Comparison of ENCODE assay signal across 8 mouse cellular contexts in genomic region chr4:62998908-62999307, GRCm38 (mm10). TPM values are rescaled to one million over a fixed set of nuclear protein-coding genes. Genes with fewer than 3 reads are reported as not detected.
DNase-seq lines count a peak whose midpoint lies in the region; ATAC-seq lines count a peak whose summit lies in the region.

No protein-coding gene starts in this region.

- peaks cover 7% of the 10 kb centered on the region; the same call in 1 of the 2 replicates for H3K36me3 ChIP-seq in neural tube, embryonic 12.5 days
- no peaks in the 10 kb centered on the region for H3K36me3 ChIP-seq in forebrain, embryonic 14.5 days (ENCODE audit: control insufficient read depth, insufficient read depth, low read length)
- H3K36me3 ChIP-seq in hindbrain, embryonic 16.5 days (ENCODE audit: control insufficient read depth, insufficient read depth, low read length): no peaks in the 10 kb centered on the region

- H3K27me3 ChIP-seq in neural tube, embryonic 12.5 days (replicated peaks): no peaks in the 10 kb centered on the region
- no peaks in the 10 kb centered on the region for H3K27me3 ChIP-seq in forebrain, embryonic 14.5 days (replicated peaks; ENCODE audit: control insufficient read depth, insufficient read depth, low read length)
- H3K27me3 ChIP-seq in hindbrain, embryonic 16.5 days (replicated peaks; ENCODE audit: control insufficient read depth, insufficient read depth, low read length): no peaks in the 10 kb centered on the region

- H3K4me3 ChIP-seq in neural tube, embryonic 12.5 days: no peak overlapping the region
- H3K4me3 ChIP-seq in forebrain, embryonic 14.5 days (ENCODE audit: low read depth, low read length): no peak overlapping the region
- no peak overlapping the region for H3K4me3 ChIP-seq in hindbrain, embryonic 16.5 days (ENCODE audit: low read length)

- peaks cover 32% of the 10 kb centered on the region for H3K4me1 ChIP-seq in neural tube, embryonic 12.5 days
- peaks cover 11% of the 10 kb centered on the region for H3K4me1 ChIP-seq in forebrain, embryonic 14.5 days (ENCODE audit: control insufficient read depth, insufficient read depth, low read length)
- H3K4me1 ChIP-seq in hindbrain, embryonic 16.5 days (ENCODE audit: control insufficient read depth, insufficient read depth, low read depth, low read length): peaks cover 22% of the 10 kb centered on the region

- ATAC-seq in neural tube, embryonic 12.5 days (ENCODE audit: low FRiP score, low read depth): peak; percentile 28
- peak; percentile 43 for ATAC-seq in forebrain, embryonic 14.5 days
- ATAC-seq in hindbrain, embryonic 16.5 days: peak; percentile 48

- peak overlapping the region; percentile 4; the same call in 1 of the 2 replicates for H3K27ac ChIP-seq in neural tube, embryonic 12.5 days
- 0 out of 2 replicates have a peak overlapping the region, but pooled peaks have one; percentile 21 for H3K27ac ChIP-seq in forebrain, embryonic 14.5 days (ENCODE audit: low read depth, low read length)
- peak overlapping the region; percentile 60 for H3K27ac ChIP-seq in hindbrain, embryonic 16.5 days (ENCODE audit: low read depth, low read length)

- no peak for DNase-seq in neural tube, embryonic 10.5 days (ENCODE audit: extremely low spot score, low spot score)
- peak; percentile 65 for DNase-seq in forebrain, embryonic 14.5 days (ENCODE audit: low spot score)
- DNase-seq in lung, postnatal 10 days: peak; percentile 66
- DNase-seq in layer of hippocampus, adult 18-20 months (ENCODE audit: low spot score in 2 of 2): no peak
- no peak for DNase-seq in layer of hippocampus, adult 9-10 months (ENCODE audit: low spot score)
- no peak for DNase-seq in cerebellum, adult 9-11 months

- H3K9ac ChIP-seq in neural tube, embryonic 12.5 days: no peak overlapping the region
- no peak overlapping the region for H3K9ac ChIP-seq in forebrain, embryonic 14.5 days (ENCODE audit: low read length)
- no peak overlapping the region for H3K9ac ChIP-seq in hindbrain, embryonic 16.5 days (ENCODE audit: low read depth, low read length)

- H3K9me3 ChIP-seq in neural tube, embryonic 12.5 days: 0 out of 2 replicates have a peak, but pooled peaks cover 8% of the 10 kb centered on the region
- no peaks in the 10 kb centered on the region for H3K9me3 ChIP-seq in forebrain, embryonic 14.5 days (replicated peaks; ENCODE audit: control insufficient read depth, low read length)
- no peaks in the 10 kb centered on the region; the same call in 1 of the 2 replicates for H3K9me3 ChIP-seq in hindbrain, embryonic 16.5 days (ENCODE audit: control insufficient read depth, low read length)

- no peak overlapping the region for H3K4me2 ChIP-seq in neural tube, embryonic 12.5 days (replicated peaks)
- no peak overlapping the region for H3K4me2 ChIP-seq in forebrain, embryonic 14.5 days (ENCODE audit: low read length)
- no peak overlapping the region for H3K4me2 ChIP-seq in hindbrain, embryonic 16.5 days (ENCODE audit: low read length)

- 60% methylated on average over 6 of the region's 6 CpGs for WGBS in neural tube, embryonic 12.5 days
- 28% methylated on average over 6 of the region's 6 CpGs for WGBS in forebrain, embryonic 14.5 days
- 34% methylated on average over 6 of the region's 6 CpGs for WGBS in hindbrain, embryonic 16.5 days

RNA-seq across cellular contexts. Expression of gene Zfp618, which starts 33.5 kb away (rescaled TPM):
- polyA plus RNA-seq in neural tube, embryonic 12.5 days (2016; fragmentation: Nextera tagmentation; extraction: Ambion mirVana): 46.7 and 55.2 TPM in 2 replicates
- polyA plus RNA-seq in forebrain, embryonic 14.5 days (2014; fragmentation: Nextera tagmentation; extraction: Ambion mirVana): 14.9 and 16.3 TPM in 2 replicates
- polyA plus RNA-seq in hindbrain, embryonic 16.5 days (2015; fragmentation: Nextera tagmentation; extraction: Ambion mirVana): 22.9 and 29.6 TPM in 2 replicates
- 1 to 10 TPM; 2.6 to 2.9 TPM for total RNA-seq in layer of hippocampus, adult 18-20 months (2021)

Comparison
In these comparisons a context has a peak if more than half of its experiments do, and no peak if none do; other contexts are left out.
1. H3K27ac ChIP-seq: peak in every context shown above with its lines; median percentile 60 in hindbrain, embryonic 16.5 days; 21 in forebrain, embryonic 14.5 days; 4 in neural tube, embryonic 12.5 days.
2. DNase-seq: peak in forebrain, embryonic 14.5 days (single experiment) and lung, postnatal 10 days (single experiment); none in neural tube, embryonic 10.5 days (single experiment), layer of hippocampus, adult 18-20 months (0 of 2), layer of hippocampus, adult 9-10 months (single experiment) and cerebellum, adult 9-11 months (single experiment).
3. Peak in every context shown above with its lines, with median percentiles within 50 percentile points of each other: ATAC-seq.